Mouse (Mus musculus) megakaryocyte, embryonic 14.5 days (primary cell): ENCODE measurements around the gene Cyb5d2.

ENCODE experiments used
- FLI1 ChIP-seq: IDR thresholded peaks from 2 replicates; pipeline ENCODE4 v1.6.1; 2012; ENCODE audit warnings: low read length, inconsistent platforms, mixed read lengths
- GATA1 ChIP-seq: IDR thresholded peaks from 3 replicates; pipeline ENCODE4 v1.6.1; 2012; ENCODE audit warnings: mixed read lengths, low read length, inconsistent platforms, borderline replicate concordance

- TF ChIP-seq GATA1 (no peak), FLI1 (no peak)
Measured at GRCm38 (mm10) chr11:72735519-72735860, 60.5 kb downstream of the Cyb5d2 start.
